Mouse (Mus musculus): ENCODE results near the gene Faap100. TPM values are rescaled to one million over a fixed set of nuclear protein-coding genes. Genes with fewer than 3 reads are reported as not detected.

The Faap100 gene
- total and polyA plus RNA-seq, 3 experiments: 7.7 to 17.7 (median 14.3) TPM

GRCm38 (mm10) chr11:120378031-120378610 is 443 bp downstream of the Faap100 start:
- Histone ChIP-seq H3K4me2 (ENCODE audit: insufficient read depth, low read depth, poor library complexity, severe bottlenecking) (peak overlapping the region; percentile 88), H3K4me3 (replicated peaks in 1 of 3; ENCODE audit: low read depth in 2 of 3, low read length in 2 of 3, poor library complexity in 1 of 3) (peak overlapping the region; percentile 67 to 76 (median 67)), H3K36me3 (replicated peaks in 1 of 2; ENCODE audit: control insufficient read depth in 1 of 2, insufficient read depth in 1 of 2, low read length in 1 of 2) (peaks cover 48 to 83% of the 10 kb centered on the region in 2 experiments), H3K9me3 (replicated peaks; ENCODE audit: low read length) (no peaks in the 10 kb centered on the region), H3K9ac (ENCODE audit: insufficient read depth, low read depth) (peak overlapping the region; percentile 21; the same call in 1 of the 2 replicates), H3K79me2 (replicated peaks; ENCODE audit: control insufficient read depth, extremely low read depth, insufficient read depth, poor library complexity, severe bottlenecking) (no peaks in the 10 kb centered on the region), H3K27me3 (replicated peaks) (no peaks in the 10 kb centered on the region), H3K27ac (ENCODE audit: insufficient read depth, low read depth) (no peak overlapping the region), H3K4me1 (ENCODE audit: control insufficient read depth in 1 of 2, insufficient read depth in 2 of 2) (peaks cover 11 to 18% of the 10 kb centered on the region in 2 experiments)
- TF ChIP-seq BHLHE40 (IDR thresholded peaks at IDR 0.05; ENCODE audit: low read depth, low read length) (peak; percentile 44; the same call in 1 of the 2 replicates), KAT2A (IDR thresholded peaks at IDR 0.05; ENCODE audit: insufficient replicate concordance, low read length) (0 out of 2 replicates have a peak, but pooled peaks have one; percentile 41), USF2 (conservative IDR thresholded peaks at IDR 0.05; ENCODE audit: low read depth, low read length) (no peak), MEF2A (IDR thresholded peaks at IDR 0.05; ENCODE audit: borderline replicate concordance, low read depth, low read length) (no peak), MAFK (IDR thresholded peaks at IDR 0.05; ENCODE audit: insufficient replicate concordance, low read length) (no peak), ZC3H11A (IDR thresholded peaks at IDR 0.05; ENCODE audit: low read depth, low read length) (no peak), SIN3A (IDR thresholded peaks at IDR 0.05; ENCODE audit: low read length) (peak; percentile 94), MAX (IDR thresholded peaks at IDR 0.05; ENCODE audit: low read length) (peak; percentile 65; the same call in 1 of the 2 replicates), MYC (IDR thresholded peaks at IDR 0.05; ENCODE audit: low read depth, low read length) (peak; percentile 63), MAZ (IDR thresholded peaks at IDR 0.05; ENCODE audit: low read depth, low read length) (peak; percentile 35; the same call in 1 of the 2 replicates), CTCF (conservative IDR thresholded peaks at IDR 0.05 in 1 of 2, IDR thresholded peaks at IDR 0.05 in 1 of 2; ENCODE audit: low read depth in 2 of 2, low read length in 2 of 2) (no peak), MXI1 (IDR thresholded peaks at IDR 0.05; ENCODE audit: low read depth, low read length) (peak; percentile 97), ZKSCAN1 (IDR thresholded peaks at IDR 0.05; ENCODE audit: borderline replicate concordance, low read depth, low read length) (no peak), SMC3 (IDR thresholded peaks at IDR 0.05; ENCODE audit: low read depth, low read length) (no peak), EP300 (IDR thresholded peaks at IDR 0.05; ENCODE audit: low read length) (no peak)
- DNase-seq (ENCODE audit: extremely low read depth): peak; percentile 53
- dilution Hi-C loops (cut with MboI; ENCODE audit: extremely low pct_ligation_motif_present, extremely low pct_unique_long_range_greater_than_20kb, low sequenced_read_pairs) (no loop called here), in situ Hi-C loops (cut with MboI; ENCODE audit: low pct_ligation_motif_present, low pct_unique_long_range_greater_than_20kb, low sequenced_read_pairs) (no loop called here)

- no peak overlapping the region for H3K27ac ChIP-seq (ENCODE audit: insufficient read depth, low read depth)
- peaks cover 11 to 18% of the 10 kb centered on the region in 2 experiments for H3K4me1 ChIP-seq (ENCODE audit: control insufficient read depth in 1 of 2, insufficient read depth in 2 of 2)
- H3K9me3 ChIP-seq (replicated peaks; ENCODE audit: low read length): no peaks in the 10 kb centered on the region
- in situ Hi-C loops (cut with MboI; ENCODE audit: low pct_ligation_motif_present, low pct_unique_long_range_greater_than_20kb, low sequenced_read_pairs): no loop called here
- no peak for DNase-seq (ENCODE audit: extremely low read depth)
- no peak overlapping the region for H3K9ac ChIP-seq (ENCODE audit: insufficient read depth, low read depth)
- no peaks in the 10 kb centered on the region for H3K79me2 ChIP-seq (replicated peaks; ENCODE audit: control insufficient read depth, extremely low read depth, insufficient read depth, poor library complexity, severe bottlenecking)
- no peaks in the 10 kb centered on the region for H3K27me3 ChIP-seq (replicated peaks)
- H3K4me3 ChIP-seq (replicated peaks in 1 of 3; ENCODE audit: low read depth in 2 of 3, low read length in 2 of 3, poor library complexity in 1 of 3): peak overlapping the region in 1 of 3 experiments; percentile 76
- peaks cover 44 to 83% of the 10 kb centered on the region in 2 experiments for H3K36me3 ChIP-seq (replicated peaks in 1 of 2; ENCODE audit: control insufficient read depth in 1 of 2, insufficient read depth in 1 of 2, low read length in 1 of 2)
- H3K4me2 ChIP-seq (ENCODE audit: insufficient read depth, low read depth, poor library complexity, severe bottlenecking): peak overlapping the region; percentile 88; the same call in 1 of the 2 replicates
- dilution Hi-C loops (cut with MboI; ENCODE audit: extremely low pct_ligation_motif_present, extremely low pct_unique_long_range_greater_than_20kb, low sequenced_read_pairs): no loop called here
- TF ChIP-seq E2F4 (IDR thresholded peaks at IDR 0.05; ENCODE audit: insufficient replicate concordance, low read depth, low read length): no peak
- no peak for TF ChIP-seq NELFE (IDR thresholded peaks at IDR 0.05; ENCODE audit: low read depth, low read length)
- TF ChIP-seq ELF1 (IDR thresholded peaks at IDR 0.05; ENCODE audit: low read depth, low read length): no peak
- no peak for TF ChIP-seq USF1 (IDR thresholded peaks at IDR 0.05; ENCODE audit: low read depth, low read length)
- no peak for TF ChIP-seq EP300 (IDR thresholded peaks at IDR 0.05; ENCODE audit: low read length)
- TF ChIP-seq ZNF384 (IDR thresholded peaks at IDR 0.05; ENCODE audit: low read depth, low read length): no peak
These were observed 1.2 kb downstream of the Faap100 start for GRCm38 (mm10) chr11:120377337-120377736.
